Mouse (Mus musculus): ENCODE results near the gene Palld.

DNA sequence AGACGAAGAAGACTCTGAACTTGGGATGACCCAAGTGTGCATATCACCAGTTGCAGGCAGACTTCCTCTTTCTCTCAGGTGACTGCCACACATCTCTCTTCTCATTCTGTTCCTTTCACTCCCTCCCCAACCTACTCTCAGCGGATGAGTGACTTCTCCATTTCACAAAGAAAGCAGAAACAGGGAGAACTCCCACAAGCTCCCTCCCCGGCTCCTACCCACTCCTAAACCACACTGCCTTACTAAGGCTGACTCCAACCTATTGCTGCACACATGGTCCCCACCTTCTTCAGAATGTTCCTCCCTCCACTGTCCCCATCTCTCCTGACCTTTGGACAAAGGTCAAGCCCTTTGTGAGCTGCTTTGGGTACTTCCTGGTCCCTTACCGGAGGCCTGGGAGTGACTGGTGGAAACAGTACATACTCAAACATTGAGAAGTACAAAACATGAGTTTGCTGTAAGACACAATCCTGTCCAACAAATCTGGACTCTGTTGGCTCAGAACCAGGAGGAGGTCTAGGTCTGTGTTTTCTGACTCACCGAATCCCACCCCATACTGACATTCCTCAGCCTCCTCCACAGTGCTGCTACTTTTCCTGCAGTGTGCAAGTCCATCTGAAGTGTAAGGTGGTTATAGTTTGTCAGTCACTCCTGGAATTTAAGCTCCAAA, 317.6 kb downstream of the Palld start:
- no peak for TF ChIP-seq CTCF (IDR thresholded peaks at IDR 0.05; ENCODE audit: extremely low read depth, insufficient read length, insufficient replicate concordance, low read depth, low read length)
- TF ChIP-seq POLR2A (IDR thresholded peaks at IDR 0.05; ENCODE audit: low read depth, low read length) = no peak

All from small intestine, adult 2 months (tissue).